Mouse (Mus musculus) spleen, postnatal 14 days (tissue): ENCODE measurements around the gene Jph3.

Experiments used
- DNase-seq, 2 experiments: peaks; one replicate each; pipeline ENCODE4 v3.0.0; 2021 to 2022; ENCODE audit warnings: low spot score in 2 of 2

Jph3 gene

GRCm38 (mm10) chr8:121729323-121729722 lies at the start of gene Jph3:
Gene Jph3 (plus strand): TSS chr8:121729623.
- no peak for DNase-seq

GRCm38 (mm10) chr8:121680896-121681295 lies 48.5 kb upstream of the Jph3 start:
- no peak for DNase-seq

GRCm38 (mm10) chr8:121681457-121681856 lies 48.0 kb upstream of the Jph3 start:
- DNase-seq, result no peak

GRCm38 (mm10) chr8:121683083-121683832 lies 46.2 kb upstream of the Jph3 start:
- no peak for DNase-seq

- peak in 1 of 2 experiments; percentile 23 for DNase-seq
These were observed 44.0 kb upstream of the Jph3 start for GRCm38 (mm10) chr8:121685419-121685818.

- DNase-seq, result no peak
These were observed 41.8 kb upstream of the Jph3 start for GRCm38 (mm10) chr8:121687455-121688161.

GRCm38 (mm10) chr8:121688496-121688895 lies 40.9 kb upstream of the Jph3 start:
- no peak for DNase-seq

GRCm38 (mm10) chr8:121694453-121694852 lies 35.0 kb upstream of the Jph3 start:
- DNase-seq, result peak; percentile 21 to 51

- no peak for DNase-seq
These were observed 33.7 kb upstream of the Jph3 start for GRCm38 (mm10) chr8:121695585-121696184.

- DNase-seq, result no peak
These were observed 31.4 kb upstream of the Jph3 start for GRCm38 (mm10) chr8:121697735-121698614.

- no peak for DNase-seq
These were observed 30.8 kb upstream of the Jph3 start for GRCm38 (mm10) chr8:121698615-121699101.

- no peak for DNase-seq
These were observed 29.5 kb upstream of the Jph3 start for GRCm38 (mm10) chr8:121699936-121700335.

- DNase-seq, result no peak
These were observed 24.2 kb upstream of the Jph3 start for GRCm38 (mm10) chr8:121705174-121705573.

- no peak for DNase-seq
These were observed 22.5 kb upstream of the Jph3 start for GRCm38 (mm10) chr8:121706956-121707355.

- no peak for DNase-seq
These were observed 21.0 kb upstream of the Jph3 start for GRCm38 (mm10) chr8:121708406-121708805.

GRCm38 (mm10) chr8:121717502-121717901 lies 11.9 kb upstream of the Jph3 start:
- no peak for DNase-seq

- DNase-seq, result peak in 1 of 2 experiments; percentile 14
These were observed 11.4 kb upstream of the Jph3 start for GRCm38 (mm10) chr8:121717982-121718425.

GRCm38 (mm10) chr8:121718925-121719324 lies 10.5 kb upstream of the Jph3 start:
- no peak for DNase-seq

GRCm38 (mm10) chr8:121721072-121721471 lies 8.4 kb upstream of the Jph3 start:
- DNase-seq, result no peak

- DNase-seq, result no peak
These were observed 5.6 kb upstream of the Jph3 start for GRCm38 (mm10) chr8:121723846-121724245.

GRCm38 (mm10) chr8:121727164-121727563 lies 2.3 kb upstream of the Jph3 start:
- DNase-seq, result no peak
